7 mouse cellular contexts compared by ENCODE assay signal in the genomic region with DNA sequence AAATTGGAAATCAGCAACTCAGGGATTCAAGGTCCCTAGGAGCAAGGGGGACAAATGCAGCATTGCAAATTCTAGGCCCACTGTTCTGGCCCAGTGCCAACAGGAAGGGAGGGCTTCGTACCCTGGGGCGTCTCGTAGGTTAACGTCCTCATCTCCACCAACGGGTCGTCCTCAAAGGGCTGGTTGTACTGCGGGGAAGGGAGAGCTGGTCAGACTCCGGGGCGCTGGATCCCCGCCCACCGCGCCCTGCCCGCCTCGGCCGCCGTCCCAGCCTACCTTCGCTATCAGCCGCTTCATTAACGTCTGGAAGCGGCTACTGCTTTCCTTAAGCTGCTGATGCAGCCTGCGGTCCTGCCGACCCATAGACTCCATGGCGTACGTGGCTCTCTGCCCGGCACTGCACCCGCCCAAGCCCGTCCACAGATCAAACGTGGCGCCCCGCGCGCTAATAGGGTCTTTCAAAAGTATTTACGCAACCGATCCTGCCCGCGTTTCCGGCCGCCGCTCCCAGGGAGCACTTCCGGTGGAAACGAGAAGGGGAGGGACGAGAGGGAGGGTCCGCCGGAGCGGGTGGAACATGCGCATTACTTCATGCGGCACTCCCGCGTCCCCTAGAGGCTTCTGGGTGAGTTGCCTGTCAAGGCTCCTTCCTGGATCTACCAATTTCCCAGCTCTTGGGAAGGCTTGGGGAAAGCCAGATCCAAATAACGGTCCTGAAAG. TPM values are rescaled to one million over a fixed set of nuclear protein-coding genes. Genes with fewer than 3 reads are reported as not detected.
DNase-seq lines count a peak whose midpoint lies in the region; ATAC-seq lines count a peak whose summit lies in the region.

A gene (minus strand): TSS at position 536 of the 720 bp plus-strand sequence.
A gene (plus strand): TSS at position 564 of the 720 bp plus-strand sequence.

- no peaks in the 10 kb centered on the region for H3K27me3 ChIP-seq in intestine, embryonic 15.5 days (replicated peaks)
- H3K27me3 ChIP-seq in midbrain, embryonic 10.5 days (ENCODE audit: low read depth, poor library complexity, severe bottlenecking): no peaks in the 10 kb centered on the region

- peaks cover 27% of the 10 kb centered on the region for H3K36me3 ChIP-seq in intestine, embryonic 15.5 days
- H3K36me3 ChIP-seq in midbrain, embryonic 10.5 days: peaks cover 38% of the 10 kb centered on the region

- H3K4me3 ChIP-seq in intestine, embryonic 15.5 days (replicated peaks): peak within 1 kb of the TSS; percentile 50
- peak within 1 kb of the TSS; percentile 57 for H3K4me3 ChIP-seq in midbrain, embryonic 10.5 days

- DNase-seq in adrenal gland, adult 2 months: peak; percentile 100
- peak; percentile 100 for DNase-seq in embryo, embryonic 11.5 days (ENCODE audit: low read depth, low spot score)
- peak; percentile 100 for DNase-seq in gastrocnemius, postnatal 36 days
- DNase-seq in left cerebral cortex, postnatal 25 days (ENCODE audit: low spot score in 2 of 2): peak; percentile 100
- DNase-seq in midbrain, embryonic 10.5 days (ENCODE audit: low spot score): peak; percentile 100
- DNase-seq in right cerebral cortex, postnatal 4 days: peak; percentile 100

- H3K4me1 ChIP-seq in intestine, embryonic 15.5 days (replicated peaks): peaks cover 17% of the 10 kb centered on the region
- H3K4me1 ChIP-seq in midbrain, embryonic 10.5 days: peaks cover 20% of the 10 kb centered on the region

- WGBS in intestine, embryonic 15.5 days: under 1% methylated on average over 50 of the region's 50 CpGs
- WGBS in midbrain, embryonic 10.5 days: 1% methylated on average over 50 of the region's 50 CpGs

- intact Hi-C loops in gastrocnemius, postnatal 36 days (cut with DNase I): no loop called here
- intact Hi-C loops in left cerebral cortex, postnatal 25 days (cut with DNase I): loop anchor here (10.0 kb wide), 1 partner anchor 952 kb away; a partner anchor contains a TSS

- no peaks in the 10 kb centered on the region for H3K9me3 ChIP-seq in intestine, embryonic 15.5 days
- H3K9me3 ChIP-seq in midbrain, embryonic 10.5 days (replicated peaks): peaks cover 50% of the 10 kb centered on the region

- ATAC-seq in intestine, embryonic 15.5 days: peak; percentile 93

- peak within 1 kb of the TSS; percentile 67 for H3K9ac ChIP-seq in intestine, embryonic 15.5 days

- H3K27ac ChIP-seq in intestine, embryonic 15.5 days: peak within 1 kb of the TSS; percentile 81
- H3K27ac ChIP-seq in midbrain, embryonic 10.5 days (replicated peaks): peak within 1 kb of the TSS; percentile 90

- H3K4me2 ChIP-seq in intestine, embryonic 15.5 days (replicated peaks): peak within 1 kb of the TSS; percentile 53

RNA-seq across cellular contexts. Expression of the first gene that starts in this region (rescaled TPM):
- 10 to 100 TPM; 24.7 to 25.5 TPM for total RNA-seq in adrenal gland, adult 2 months (2021)
- polyA plus RNA-seq in adrenal gland, adult 2 months (2012; rRNA removed): 13.6 and 17.5 TPM in 2 replicates
- 1 to 10 TPM; 7.3 to 8.1 TPM for total RNA-seq in gastrocnemius, postnatal 36 days (2021)
- polyA plus RNA-seq in intestine, embryonic 15.5 days (2015; fragmentation: Nextera tagmentation; extraction: Ambion mirVana): 158 and 160 TPM in 2 replicates
- total RNA-seq in left cerebral cortex, postnatal 25 days (2021): 10 to 100 TPM; 32.8 to 37.1 TPM
- polyA plus RNA-seq in midbrain, embryonic 10.5 days (2016; fragmentation: Nextera tagmentation; extraction: Ambion mirVana): 213 and 222 TPM in 2 replicates

RNA-seq across cellular contexts. Expression of the second gene that starts in this region (rescaled TPM):
- not detected for total RNA-seq in adrenal gland, adult 2 months (2021)
- not detected in 2 replicates for polyA plus RNA-seq in adrenal gland, adult 2 months (2012; rRNA removed)
- not detected for total RNA-seq in gastrocnemius, postnatal 36 days (2021)
- not detected in 2 replicates for polyA plus RNA-seq in intestine, embryonic 15.5 days (2015; fragmentation: Nextera tagmentation; extraction: Ambion mirVana)
- total RNA-seq in left cerebral cortex, postnatal 25 days (2021): under 1 TPM; 0.11 to 0.21 TPM
- polyA plus RNA-seq in midbrain, embryonic 10.5 days (2016; fragmentation: Nextera tagmentation; extraction: Ambion mirVana): not detected in 2 replicates

Comparison
In these comparisons a context has a peak if more than half of its experiments do, and no peak if none do; other contexts are left out.
1. Peak in every context shown above with its lines: DNase-seq, ATAC-seq, H3K4me3 ChIP-seq and H3K27ac ChIP-seq.